Mouse (Mus musculus): Measurements from ENCODE around the gene Mipol1. TPM values are rescaled to one million over a fixed set of nuclear protein-coding genes. Genes with fewer than 3 reads are reported as not detected.

Gene Mipol1
- polyA plus RNA-seq (2012; ENCODE audit: insufficient read depth, low replicate concordance) = 0.74 TPM in 1 of 2 replicates, not detected in the other

- H3K27me3 ChIP-seq (replicated peaks) = no peaks in the 10 kb centered on the region
- no peak for TF ChIP-seq FLI1 (IDR thresholded peaks at IDR 0.05; ENCODE audit: low read length)
- no peak for TF ChIP-seq GATA1 (IDR thresholded peaks at IDR 0.05; ENCODE audit: borderline replicate concordance, low read length)
- H3K9me3 ChIP-seq = 0 out of 2 replicates have a peak, but pooled peaks cover 6% of the 10 kb centered on the region
- peak within 1 kb of the TSS; percentile 95 for H3K4me3 ChIP-seq (replicated peaks)
- H3K36me3 ChIP-seq (replicated peaks; ENCODE audit: low read length) = peaks cover 8% of the 10 kb centered on the region
- H3K4me1 ChIP-seq = peaks cover 21% of the 10 kb centered on the region
These were observed at the start of gene Mipol1, which contains the start of gene Prps1l3 for GRCm38 (mm10) chr12:57230192-57230706. Gene Mipol1, plus strand, starts transcription at chr12:57230427. Gene Prps1l3, plus strand, starts transcription at chr12:57230412.

GRCm38 (mm10) chr12:57184401-57185147, 45.7 kb upstream of the Mipol1 start:
- TF ChIP-seq GATA1 (IDR thresholded peaks at IDR 0.05; ENCODE audit: borderline replicate concordance, low read length) (no peak), FLI1 (IDR thresholded peaks at IDR 0.05; ENCODE audit: low read length) (no peak)
- Histone ChIP-seq H3K4me1 (no peaks in the 10 kb centered on the region), H3K4me3 (replicated peaks) (no peak overlapping the region), H3K27me3 (replicated peaks) (no peaks in the 10 kb centered on the region), H3K9me3 (no peaks in the 10 kb centered on the region), H3K36me3 (replicated peaks; ENCODE audit: low read length) (no peaks in the 10 kb centered on the region)

DNA sequence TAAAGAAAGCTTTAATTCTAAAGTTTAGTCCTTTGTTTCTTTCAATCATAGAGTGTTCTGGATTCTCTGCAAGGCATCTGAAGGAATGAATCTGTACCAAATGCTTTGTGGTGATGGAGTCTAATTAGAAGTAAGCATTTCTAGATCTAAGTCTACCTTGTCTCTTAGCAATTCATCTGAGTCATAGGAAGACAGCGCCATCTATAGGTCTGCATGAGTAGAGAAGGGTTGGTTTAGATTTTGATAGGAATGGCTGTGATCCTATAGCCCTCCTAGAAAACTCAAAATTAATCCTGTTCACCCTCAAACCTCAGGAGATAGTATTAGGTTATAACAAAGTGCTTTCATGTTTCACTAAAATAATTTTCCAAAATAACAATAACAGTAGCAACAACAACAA, 44.8 kb upstream of the Mipol1 start:
- no peaks in the 10 kb centered on the region for H3K27me3 ChIP-seq (replicated peaks)
- no peaks in the 10 kb centered on the region for H3K9me3 ChIP-seq
- H3K4me1 ChIP-seq = no peaks in the 10 kb centered on the region
- TF ChIP-seq FLI1 (IDR thresholded peaks at IDR 0.05; ENCODE audit: low read length) (no peak), GATA1 (IDR thresholded peaks at IDR 0.05; ENCODE audit: borderline replicate concordance, low read length) (no peak)
- H3K4me3 ChIP-seq (replicated peaks) = no peak overlapping the region
- no peaks in the 10 kb centered on the region for H3K36me3 ChIP-seq (replicated peaks; ENCODE audit: low read length)

DNA sequence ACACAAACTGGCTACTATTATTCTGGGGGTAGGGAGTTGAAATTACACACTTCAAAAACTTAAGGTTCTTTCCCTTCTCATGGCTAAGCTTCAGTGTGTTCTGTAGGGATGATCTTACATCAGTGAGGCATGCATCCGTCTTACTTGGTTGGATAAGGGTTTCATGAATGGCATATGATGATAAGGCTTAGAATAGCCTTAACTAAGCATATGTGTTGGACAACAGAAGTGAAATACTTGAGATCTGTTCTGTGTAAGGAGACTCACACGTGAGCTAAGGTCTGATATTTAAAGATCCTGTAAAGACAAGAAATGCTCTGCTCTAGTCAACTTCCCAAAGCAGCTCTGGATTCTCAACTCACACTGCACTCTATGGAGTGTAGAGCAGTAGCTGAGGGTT, 44.1 kb upstream of the Mipol1 start:
- Histone ChIP-seq H3K36me3 (replicated peaks; ENCODE audit: low read length) (no peaks in the 10 kb centered on the region), H3K9me3 (no peaks in the 10 kb centered on the region), H3K4me3 (replicated peaks) (no peak overlapping the region), H3K4me1 (no peaks in the 10 kb centered on the region), H3K27me3 (replicated peaks) (no peaks in the 10 kb centered on the region)
- no peak for TF ChIP-seq GATA1 (IDR thresholded peaks at IDR 0.05; ENCODE audit: borderline replicate concordance, low read length)
- no peak for TF ChIP-seq FLI1 (IDR thresholded peaks at IDR 0.05; ENCODE audit: low read length)

DNA sequence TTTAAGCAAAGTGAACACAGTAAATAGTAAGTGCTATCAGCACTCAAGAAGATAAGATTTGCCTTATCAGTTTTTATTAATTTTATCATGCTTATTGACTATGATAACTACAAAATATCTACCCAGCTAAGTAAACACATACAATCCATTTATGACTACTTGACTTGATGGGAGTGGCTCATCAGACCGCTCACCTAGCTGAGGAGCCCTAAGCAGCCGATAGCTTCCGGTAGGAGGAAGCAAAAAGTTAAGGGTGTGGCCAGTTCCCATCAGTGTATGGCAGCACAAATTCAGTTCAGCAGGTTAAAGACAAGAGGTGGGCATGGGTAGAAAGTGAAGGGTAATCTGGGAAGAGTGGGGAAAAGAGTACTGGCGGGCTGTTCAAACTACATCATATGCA, 43.2 kb upstream of the Mipol1 start:
- no peak overlapping the region for H3K4me3 ChIP-seq (replicated peaks)
- H3K4me1 ChIP-seq = no peaks in the 10 kb centered on the region
- no peak for TF ChIP-seq GATA1 (IDR thresholded peaks at IDR 0.05; ENCODE audit: borderline replicate concordance, low read length)

GRCm38 (mm10) chr12:57194609-57195008, 35.6 kb upstream of the Mipol1 start:
- peaks cover 24% of the 10 kb centered on the region for H3K27me3 ChIP-seq (replicated peaks)
- H3K9me3 ChIP-seq = peaks cover 5% of the 10 kb centered on the region
- no peak for TF ChIP-seq FLI1 (IDR thresholded peaks at IDR 0.05; ENCODE audit: low read length)
- TF ChIP-seq GATA1 (IDR thresholded peaks at IDR 0.05; ENCODE audit: borderline replicate concordance, low read length) = no peak
- no peaks in the 10 kb centered on the region for H3K36me3 ChIP-seq (replicated peaks; ENCODE audit: low read length)
- no peak overlapping the region for H3K4me3 ChIP-seq (replicated peaks)
- peaks cover 10% of the 10 kb centered on the region for H3K4me1 ChIP-seq

More for the DNA sequence above, 43.2 kb upstream of the Mipol1 start:
- Histone ChIP-seq H3K27me3 (replicated peaks) (no peaks in the 10 kb centered on the region), H3K9me3 (no peaks in the 10 kb centered on the region), H3K36me3 (replicated peaks; ENCODE audit: low read length) (no peaks in the 10 kb centered on the region)

DNA sequence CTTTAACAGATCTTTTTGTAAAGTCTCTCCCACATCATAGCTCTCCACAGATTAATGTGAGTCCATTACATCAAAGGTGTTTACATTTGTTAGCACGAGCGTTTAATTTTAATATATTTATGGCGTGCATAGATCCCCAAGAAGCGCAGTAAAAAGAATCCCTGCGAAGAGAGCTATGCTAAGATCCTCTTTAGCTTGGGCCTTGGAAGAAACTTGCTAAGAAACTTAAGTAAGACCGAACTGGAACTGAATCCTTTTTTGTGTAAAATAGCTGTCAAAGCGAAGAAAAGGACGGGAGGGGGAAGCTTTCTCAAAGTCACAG, 34.0 kb upstream of the Mipol1 start:
- Histone ChIP-seq H3K27me3 (replicated peaks) (peaks cover 24% of the 10 kb centered on the region), H3K36me3 (replicated peaks; ENCODE audit: low read length) (no peaks in the 10 kb centered on the region), H3K9me3 (peaks cover 7% of the 10 kb centered on the region), H3K4me1 (peaks cover 10% of the 10 kb centered on the region), H3K4me3 (replicated peaks) (peak overlapping the region; percentile 91)
- TF ChIP-seq GATA1 (IDR thresholded peaks at IDR 0.05; ENCODE audit: borderline replicate concordance, low read length) = no peak
- no peak for TF ChIP-seq FLI1 (IDR thresholded peaks at IDR 0.05; ENCODE audit: low read length)

DNA sequence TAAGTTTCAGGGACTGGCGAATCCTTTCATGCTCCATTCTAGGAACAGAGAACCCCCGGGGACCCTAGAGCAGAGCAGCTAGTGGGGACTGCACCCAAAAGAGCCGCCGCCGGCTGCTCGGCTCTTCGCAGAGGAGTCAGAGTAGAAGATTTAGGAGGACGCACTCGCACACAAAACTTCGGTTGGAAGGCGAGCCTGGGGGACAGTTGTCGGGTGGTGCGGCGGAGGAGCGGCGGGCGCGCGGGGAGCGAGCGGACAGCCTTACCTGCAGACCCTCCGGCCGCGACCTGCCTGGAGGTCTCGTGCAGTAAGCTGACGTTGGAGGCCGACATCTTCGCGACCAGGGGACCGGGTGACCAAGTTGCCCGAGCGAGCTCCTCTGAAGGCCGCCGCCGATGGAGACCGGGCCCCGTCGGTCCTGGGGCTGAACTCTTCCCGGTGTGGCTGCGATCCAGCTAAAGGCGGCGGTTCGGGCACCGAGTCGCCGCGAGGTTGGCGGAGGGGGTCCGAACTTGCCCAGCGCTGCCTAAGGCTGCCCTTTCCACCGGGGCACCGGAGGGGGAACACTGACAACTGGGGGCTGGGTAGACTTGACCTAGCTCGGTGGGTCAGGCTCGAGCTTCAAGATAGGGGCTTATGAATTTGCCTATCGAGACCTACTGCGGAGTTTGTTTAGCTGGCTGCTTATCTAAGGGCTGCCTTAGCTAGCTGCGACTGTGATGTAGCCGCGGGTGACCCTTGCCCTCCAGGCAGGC, 33.4 kb upstream of the Mipol1 start:
- TF ChIP-seq FLI1 (IDR thresholded peaks at IDR 0.05; ENCODE audit: low read length) (no peak), GATA1 (IDR thresholded peaks at IDR 0.05; ENCODE audit: borderline replicate concordance, low read length) (no peak)
- Histone ChIP-seq H3K4me1 (peaks cover 10% of the 10 kb centered on the region), H3K36me3 (replicated peaks; ENCODE audit: low read length) (no peaks in the 10 kb centered on the region), H3K9me3 (peaks cover 11% of the 10 kb centered on the region), H3K27me3 (replicated peaks) (peaks cover 24% of the 10 kb centered on the region), H3K4me3 (replicated peaks) (peak overlapping the region; percentile 91)

- peaks cover 10% of the 10 kb centered on the region for H3K4me1 ChIP-seq
- peaks cover 11% of the 10 kb centered on the region for H3K9me3 ChIP-seq
- H3K27me3 ChIP-seq (replicated peaks) = peaks cover 24% of the 10 kb centered on the region
- H3K36me3 ChIP-seq (replicated peaks; ENCODE audit: low read length) = no peaks in the 10 kb centered on the region
- no peak for TF ChIP-seq FLI1 (IDR thresholded peaks at IDR 0.05; ENCODE audit: low read length)
- TF ChIP-seq GATA1 (IDR thresholded peaks at IDR 0.05; ENCODE audit: borderline replicate concordance, low read length) = no peak
- H3K4me3 ChIP-seq (replicated peaks) = peak within 1 kb of the TSS; percentile 91
These were observed 32.7 kb upstream of the Mipol1 start, which contains the start of gene Slc25a21 for GRCm38 (mm10) chr12:57197363-57198026. Gene Slc25a21, minus strand, starts transcription at chr12:57197472.
